Mouse (Mus musculus): ENCODE results near the gene Pter.

DNA sequence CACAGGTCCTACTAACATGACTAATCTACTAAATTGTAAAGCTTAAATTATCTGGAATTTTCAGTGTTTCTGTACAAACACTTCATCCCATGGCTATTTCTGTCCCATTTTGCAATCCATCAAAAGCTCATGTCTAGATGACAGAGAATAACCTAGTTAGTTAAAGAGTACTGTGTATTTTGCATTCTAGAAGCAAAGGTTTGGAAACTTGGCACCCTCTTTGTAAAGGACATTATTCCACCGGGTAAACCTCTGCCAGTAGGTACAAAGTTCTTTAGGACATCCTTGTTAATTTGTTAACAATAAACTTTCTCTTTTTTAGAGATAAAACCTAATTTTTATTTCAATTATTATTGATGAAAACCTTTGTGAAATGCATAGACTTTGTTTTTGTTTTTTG, 18.1 kb upstream of the Pter start:
- TF ChIP-seq CTCF (conservative IDR thresholded peaks at IDR 0.05; ENCODE audit: low read length) = no peak
- TF ChIP-seq POU5F1 (IDR thresholded peaks at IDR 0.05; ENCODE audit: borderline replicate concordance, low read length) = no peak
